Mouse (Mus musculus): ENCODE data around the gene Snd1.
A peak's percentile ranks its signal among the peaks of the same experiment; 100 is the strongest.

Snd1 gene

GRCm38 (mm10) chr6:28717203-28717844 lies 242.4 kb downstream of the Snd1 start:
- no peak for DNase-seq

- no peak for DNase-seq
These were observed 242.9 kb downstream of the Snd1 start for GRCm38 (mm10) chr6:28717845-28718237.

- DNase-seq = no peak
These were observed 245.6 kb downstream of the Snd1 start for GRCm38 (mm10) chr6:28720391-28721171.

GRCm38 (mm10) chr6:28723059-28723458 lies 248.1 kb downstream of the Snd1 start:
- DNase-seq = no peak

GRCm38 (mm10) chr6:28724776-28725175 lies 249.8 kb downstream of the Snd1 start:
- DNase-seq = no peak

- DNase-seq = no peak
These were observed 254.3 kb downstream of the Snd1 start for GRCm38 (mm10) chr6:28729236-28729635.

- no peak for DNase-seq
These were observed 254.7 kb downstream of the Snd1 start for GRCm38 (mm10) chr6:28729649-28730048.

- no peak for DNase-seq
These were observed 256.3 kb downstream of the Snd1 start for GRCm38 (mm10) chr6:28731246-28731645.

GRCm38 (mm10) chr6:28733884-28734647 lies 259.1 kb downstream of the Snd1 start:
- DNase-seq = no peak

GRCm38 (mm10) chr6:28735116-28735515 lies 260.2 kb downstream of the Snd1 start:
- DNase-seq = no peak

- DNase-seq = no peak
These were observed 261.7 kb downstream of the Snd1 start for GRCm38 (mm10) chr6:28736665-28737064.

- DNase-seq = no peak
These were observed 262.7 kb downstream of the Snd1 start for GRCm38 (mm10) chr6:28737601-28738000.

GRCm38 (mm10) chr6:28743586-28743985 lies 268.6 kb downstream of the Snd1 start:
- DNase-seq = peak in 1 of 2 experiments; percentile 18

- DNase-seq = no peak
These were observed 270.9 kb downstream of the Snd1 start for GRCm38 (mm10) chr6:28745864-28746263.

- DNase-seq = no peak
These were observed 272.1 kb downstream of the Snd1 start for GRCm38 (mm10) chr6:28747025-28747424.

GRCm38 (mm10) chr6:28747931-28748670 lies 273.2 kb downstream of the Snd1 start:
- peak; percentile 14 to 60 for DNase-seq

- no peak for DNase-seq
These were observed 274.3 kb downstream of the Snd1 start for GRCm38 (mm10) chr6:28749224-28749623.

- DNase-seq = peak in 1 of 2 experiments; percentile 19
These were observed 276.2 kb downstream of the Snd1 start for GRCm38 (mm10) chr6:28751186-28751585.

- DNase-seq = no peak
These were observed 278.3 kb downstream of the Snd1 start for GRCm38 (mm10) chr6:28753217-28753616.

GRCm38 (mm10) chr6:28753681-28754080 lies 278.7 kb downstream of the Snd1 start:
- DNase-seq = no peak

GRCm38 (mm10) chr6:28754127-28754898 lies 279.4 kb downstream of the Snd1 start:
- no peak for DNase-seq

Data from kidney, postnatal 25 days (tissue).